Mouse (Mus musculus) midbrain, postnatal 0 days (tissue): ENCODE data around the gene P2ry2. TPM values are rescaled to one million over a fixed set of nuclear protein-coding genes. Genes with fewer than 3 reads are reported as not detected.

Source experiments
- ATAC-seq: fragments of 200-750 bp; cut with Nextera tagmentation; 2 replicates; pipeline ENCODE4 v1.8.0; 2017; ENCODE audit warnings: moderate number of reproducible peaks, mild to moderate bottlenecking, moderate TSS enrichment, moderate library complexity; ENCODE audit not compliant: low FRiP score
- DNase-seq: peaks from one replicate; pipeline ENCODE4 v3.0.0-alpha.2; 2015; ENCODE audit warnings: low spot score
- H3K27ac ChIP-seq: fragments of 300-500 bp; sonication (generic); 2 replicates; pipeline ENCODE4 v1.5.1; 2014; ENCODE audit warnings: low read depth, mild to moderate bottlenecking, low read length, mixed read lengths
- H3K27me3 ChIP-seq: fragments of 300-500 bp; sonication (generic); 2 replicates; pipeline ENCODE4 v1.6.1; 2014; ENCODE audit warnings: low read length, control low read depth, mixed read lengths; ENCODE audit not compliant: insufficient read depth
- H3K36me3 ChIP-seq: fragments of 300-500 bp; sonication (generic); 2 replicates; pipeline ENCODE4 v1.6.1; 2014; ENCODE audit warnings: low read length, control low read depth, mixed read lengths; ENCODE audit not compliant: insufficient read depth
- H3K4me1 ChIP-seq: fragments of 300-500 bp; sonication (generic); 2 replicates; pipeline ENCODE4 v1.6.1; 2014; ENCODE audit warnings: mild to moderate bottlenecking, control low read depth, antibody characterized with exemption, low read length, mixed read lengths; ENCODE audit not compliant: insufficient read depth
- H3K4me2 ChIP-seq: fragments of 300-500 bp; sonication (generic); 2 replicates; pipeline ENCODE4 v1.6.1; 2014; ENCODE audit warnings: low read depth, mild to moderate bottlenecking, low read length, mixed read lengths; ENCODE audit not compliant: poor library complexity, severe bottlenecking
- H3K4me3 ChIP-seq: fragments of 300-500 bp; sonication (generic); 2 replicates; pipeline ENCODE4 v1.5.1; 2014; ENCODE audit warnings: low read depth, mild to moderate bottlenecking, low read length, moderate library complexity
- H3K9ac ChIP-seq: fragments of 300-500 bp; sonication (generic); replicated peaks from 2 replicates; pipeline ENCODE4 v1.6.1; 2014; ENCODE audit warnings: mild to moderate bottlenecking, low read length, moderate library complexity, mixed read lengths; ENCODE audit not compliant: poor library complexity, severe bottlenecking
- H3K9me3 ChIP-seq: fragments of 300-500 bp; sonication (generic); 2 replicates; pipeline ENCODE4 v1.6.1; 2016; ENCODE audit warnings: low read length, control low read depth
- CTCF ChIP-seq: IDR thresholded peaks from 2 replicates; pipeline ENCODE4 v1.5.1; 2016; ENCODE audit warnings: antibody characterized with exemption, mild to moderate bottlenecking
- WGBS: fragments of 180-500 bp; shearing (Covaris S2); extraction: QIAGEN DNeasy Blood & Tissue Kit; methylation state at CpG from one replicate; pipeline ENCODE4 v1.1.7; 2014; 5-methylcytosine and 5-hydroxymethylcytosine counted together
- polyA plus RNA-seq: library from polyadenylated mRNA; unstranded; fragments of >200 nt; fragmentation: Nextera tagmentation; extraction: Ambion mirVana; gene quantifications from 2 replicates; pipeline ENCODE4 v1.2.1, GENCODE M21; 2015
- total RNA-seq: library from RNA; depleted of rRNA; stranded (reverse); fragments of >200 nt; gene quantifications from 2 replicates; pipeline ENCODE4 v1.2.3, GENCODE M21; 2014

The P2ry2 gene
- total and polyA plus RNA-seq, 2 experiments from 2014 or later, result 0.16 to 0.44 TPM

GRCm38 (mm10) chr7:101005119-101005518 is 7.5 kb downstream of the P2ry2 start:
- WGBS, result 41% methylated on average over 4 of the region's 4 CpGs
- Histone ChIP-seq H3K4me3 (no peak overlapping the region), H3K4me2 (no peak overlapping the region), H3K9ac (no peak overlapping the region), H3K4me1 (no peaks in the 10 kb centered on the region), H3K36me3 (no peaks in the 10 kb centered on the region), H3K27me3 (peaks cover 10% of the 10 kb centered on the region), H3K27ac (no peak overlapping the region), H3K9me3 (no peaks in the 10 kb centered on the region)
- DNase-seq (peak; percentile 30), ATAC-seq (0 out of 2 replicates have a peak, but pooled peaks have one; percentile 23)
- TF ChIP-seq CTCF, result no peak

- no peaks in the 10 kb centered on the region for H3K27me3 ChIP-seq
- WGBS, result 78% methylated on average over 11 of the region's 11 CpGs
- DNase-seq (no peak), ATAC-seq (no peak)
- no peak overlapping the region for H3K4me3 ChIP-seq
- no peak overlapping the region for H3K4me2 ChIP-seq
- H3K9ac ChIP-seq, result no peak overlapping the region
- no peak overlapping the region for H3K27ac ChIP-seq
- no peaks in the 10 kb centered on the region for H3K36me3 ChIP-seq
- no peaks in the 10 kb centered on the region for H3K9me3 ChIP-seq
- H3K4me1 ChIP-seq, result no peaks in the 10 kb centered on the region
- no peak for TF ChIP-seq CTCF
Measured at GRCm38 (mm10) chr7:101003442-101004326, 9.0 kb downstream of the P2ry2 start.

GRCm38 (mm10) chr7:101002274-101002673 is 10.4 kb downstream of the P2ry2 start:
- no peaks in the 10 kb centered on the region for H3K4me1 ChIP-seq
- no peaks in the 10 kb centered on the region for H3K9me3 ChIP-seq
- no peak overlapping the region for H3K27ac ChIP-seq
- WGBS, result 72% methylated on average over 6 of the region's 6 CpGs
- ATAC-seq (no peak), DNase-seq (peak; percentile 43)
- H3K4me3 ChIP-seq, result no peak overlapping the region
- no peak for TF ChIP-seq CTCF
- no peak overlapping the region for H3K4me2 ChIP-seq
- no peak overlapping the region for H3K9ac ChIP-seq
- no peaks in the 10 kb centered on the region for H3K36me3 ChIP-seq
- H3K27me3 ChIP-seq, result no peaks in the 10 kb centered on the region

DNA sequence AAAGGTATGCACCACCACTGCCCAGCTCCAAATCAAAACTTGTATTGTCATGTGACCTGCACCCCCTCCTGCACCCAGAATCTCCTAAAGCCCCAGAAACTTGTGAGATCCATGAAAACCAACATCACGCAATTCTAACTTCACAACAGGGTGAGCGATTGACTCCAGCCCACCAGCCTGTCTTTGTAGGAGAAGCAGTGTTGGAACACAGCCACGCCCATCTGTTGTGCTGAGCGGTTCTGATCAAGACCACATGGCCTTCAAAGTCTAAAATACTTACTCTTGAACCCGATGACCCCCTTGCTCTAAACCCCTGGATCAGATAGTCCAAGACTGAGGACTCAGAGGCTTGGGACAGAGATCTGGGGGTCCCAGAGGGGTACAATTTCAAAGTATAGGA is 13.0 kb downstream of the P2ry2 start:
- Histone ChIP-seq H3K4me3 (no peak overlapping the region), H3K4me2 (no peak overlapping the region), H3K27ac (no peak overlapping the region), H3K9ac (no peak overlapping the region), H3K36me3 (no peaks in the 10 kb centered on the region), H3K4me1 (no peaks in the 10 kb centered on the region), H3K27me3 (no peaks in the 10 kb centered on the region), H3K9me3 (no peaks in the 10 kb centered on the region)
- no peak for TF ChIP-seq CTCF
- no peak for ATAC-seq
- 93% methylated on average over 5 of the region's 5 CpGs for WGBS
- no peak for DNase-seq

- TF ChIP-seq CTCF, result no peak
- Histone ChIP-seq H3K27me3 (no peaks in the 10 kb centered on the region), H3K9ac (no peak overlapping the region), H3K4me1 (no peaks in the 10 kb centered on the region), H3K36me3 (no peaks in the 10 kb centered on the region), H3K27ac (no peak overlapping the region), H3K9me3 (no peaks in the 10 kb centered on the region), H3K4me3 (no peak overlapping the region), H3K4me2 (no peak overlapping the region)
- DNase-seq (no peak), ATAC-seq (no peak)
- 92% methylated on average over 24 of the region's 24 CpGs for WGBS
Measured at GRCm38 (mm10) chr7:100998578-100998960, 14.1 kb downstream of the P2ry2 start.

- TF ChIP-seq CTCF, result no peak
- Histone ChIP-seq H3K9me3 (no peaks in the 10 kb centered on the region), H3K36me3 (no peaks in the 10 kb centered on the region), H3K4me2 (no peak overlapping the region), H3K4me3 (no peak overlapping the region), H3K4me1 (no peaks in the 10 kb centered on the region), H3K9ac (no peak overlapping the region), H3K27ac (no peak overlapping the region), H3K27me3 (no peaks in the 10 kb centered on the region)
- DNase-seq, result peak; percentile 23
- WGBS, result 90% methylated on average over 31 of the region's 31 CpGs
- ATAC-seq, result no peak
Measured at GRCm38 (mm10) chr7:100997951-100998577, 14.6 kb downstream of the P2ry2 start.
